Mouse (Mus musculus) CH12.LX (cell line): ENCODE measurements at regions not wholly inside any gene's neighbourhood (a gene's known extent, or its start where the extent isn't known, plus 50 kb on each side); places are given as distances from the start of the nearest gene placed in this dataset.

Experiments used
- DNase-seq: peaks from one replicate; pipeline ENCODE4 v3.0.0-alpha.2; 2013; ENCODE audit errors: extremely low read depth
- H3K27ac ChIP-seq: 2 replicates; pipeline ENCODE4 v1.5.1; 2012; ENCODE audit warnings: low read depth, mild to moderate bottlenecking, control low read depth, moderate library complexity; ENCODE audit not compliant: insufficient read depth
- H3K27me3 ChIP-seq: replicated peaks from 2 replicates; pipeline ENCODE3; 2012; ENCODE audit warnings: inconsistent platforms
- H3K36me3 ChIP-seq, 2 experiments: replicated peaks in 1 of 2; 2 replicates each; pipeline versions ENCODE3 to v1.6.1; 2012; ENCODE audit warnings: inconsistent platforms in 1 of 2, low read length in 1 of 2, mild to moderate bottlenecking in 1 of 2, mixed read lengths in 1 of 2, moderate library complexity in 1 of 2; ENCODE audit not compliant: control insufficient read depth in 1 of 2, insufficient read depth in 1 of 2
- H3K4me1 ChIP-seq, 2 experiments: 2 replicates each; pipeline ENCODE4 v1.6.1; 2012; ENCODE audit warnings: inconsistent platforms in 1 of 2, moderate library complexity in 1 of 2; ENCODE audit not compliant: insufficient read depth in 2 of 2, control insufficient read depth in 1 of 2
- H3K4me2 ChIP-seq: 2 replicates; pipeline ENCODE4 v1.6.1; 2012; ENCODE audit warnings: low read depth, mild to moderate bottlenecking, control low read depth; ENCODE audit not compliant: poor library complexity, insufficient read depth, severe bottlenecking
- H3K4me3 ChIP-seq, 3 experiments: fragments of 150-350 bp in 1 of 3; sonication (generic) in 1 of 3; replicated peaks in 1 of 3; 2 replicates each; pipeline versions ENCODE3 to v1.5.1; 2011 to 2012; ENCODE audit warnings: low read depth in 2 of 3, low read length in 2 of 3, mild to moderate bottlenecking in 2 of 3, moderate library complexity in 2 of 3, control low read depth in 1 of 3, improper control_type of control experiment in 1 of 3, inconsistent platforms in 1 of 3, mixed read lengths in 1 of 3; ENCODE audit not compliant: poor library complexity in 1 of 3
- H3K79me2 ChIP-seq: replicated peaks from 2 replicates; pipeline ENCODE4 v1.6.1; 2012; ENCODE audit warnings: mild to moderate bottlenecking, moderate library complexity; ENCODE audit not compliant: control insufficient read depth, poor library complexity, insufficient read depth, severe bottlenecking; ENCODE audit errors: extremely low read depth
- H3K9ac ChIP-seq: 2 replicates; pipeline ENCODE4 v1.6.1; 2012; ENCODE audit warnings: low read depth, mild to moderate bottlenecking, control low read depth, moderate library complexity; ENCODE audit not compliant: insufficient read depth
- H3K9me3 ChIP-seq: replicated peaks from 2 replicates; pipeline ENCODE3; 2012; ENCODE audit warnings: low read length, inconsistent platforms, mixed read lengths
- CHD1 ChIP-seq: IDR thresholded peaks from 2 replicates; pipeline ENCODE4 v1.6.1; 2012; ENCODE audit warnings: low read depth, low read length, improper control_type of control experiment, inconsistent platforms
- CHD2 ChIP-seq: IDR thresholded peaks from 2 replicates; pipeline ENCODE4 v1.6.1; 2011; ENCODE audit warnings: low read length, improper control_type of control experiment
- CTCF ChIP-seq, 2 experiments: IDR thresholded peaks in 1 of 2; conservative IDR thresholded peaks in 1 of 2; 2 replicates each; pipeline ENCODE4 v1.5.1; 2011 to 2012; ENCODE audit warnings: low read depth in 2 of 2, low read length in 2 of 2, improper control_type of control experiment in 1 of 2, inconsistent platforms in 1 of 2, mild to moderate bottlenecking in 1 of 2, moderate library complexity in 1 of 2
- E2F4 ChIP-seq: IDR thresholded peaks from 2 replicates; pipeline ENCODE4 v1.6.1; 2011; ENCODE audit warnings: low read depth, low read length, improper control_type of control experiment; ENCODE audit not compliant: insufficient replicate concordance
- EP300 ChIP-seq: IDR thresholded peaks from 2 replicates; pipeline ENCODE4 v1.6.1; 2011; ENCODE audit warnings: low read length, improper control_type of control experiment
- ETS1 ChIP-seq: conservative IDR thresholded peaks from 2 replicates; pipeline ENCODE4 v1.6.1; 2012; ENCODE audit warnings: low read depth, mild to moderate bottlenecking, inconsistent platforms, low read length, improper control_type of control experiment, moderate library complexity
- GABPA ChIP-seq: IDR thresholded peaks from 2 replicates; pipeline ENCODE4 v1.6.1; 2012; ENCODE audit warnings: low read depth, low read length, improper control_type of control experiment, inconsistent platforms; ENCODE audit not compliant: insufficient replicate concordance
- HCFC1 ChIP-seq: IDR thresholded peaks from 2 replicates; pipeline ENCODE4 v1.6.1; 2012; ENCODE audit warnings: low read depth, mild to moderate bottlenecking, inconsistent platforms, low read length, improper control_type of control experiment
- IRF4 ChIP-seq: IDR thresholded peaks from 2 replicates; pipeline ENCODE4 v1.6.1; 2014; ENCODE audit warnings: low read depth, mild to moderate bottlenecking, inconsistent platforms, low read length, improper control_type of control experiment
- JUN ChIP-seq: IDR thresholded peaks from 2 replicates; pipeline ENCODE4 v1.6.1; 2011; ENCODE audit warnings: low read depth, mild to moderate bottlenecking, low read length, improper control_type of control experiment, moderate library complexity; ENCODE audit not compliant: insufficient read depth
- KAT2A ChIP-seq: IDR thresholded peaks from 2 replicates; pipeline ENCODE4 v1.6.1; 2012; ENCODE audit warnings: low read length, improper control_type of control experiment, inconsistent platforms; ENCODE audit not compliant: insufficient replicate concordance
- MAX ChIP-seq: IDR thresholded peaks from 2 replicates; pipeline ENCODE4 v1.6.1; 2011; ENCODE audit warnings: low read length, improper control_type of control experiment
- MAZ ChIP-seq: IDR thresholded peaks from 2 replicates; pipeline ENCODE4 v1.6.1; 2012; ENCODE audit warnings: low read depth, mild to moderate bottlenecking, inconsistent platforms, low read length, improper control_type of control experiment, moderate library complexity
- MEF2A ChIP-seq: IDR thresholded peaks from 2 replicates; pipeline ENCODE4 v1.6.1; 2014; ENCODE audit warnings: low read depth, mild to moderate bottlenecking, inconsistent platforms, low read length, improper control_type of control experiment, borderline replicate concordance
- MYC ChIP-seq: IDR thresholded peaks from 2 replicates; pipeline ENCODE4 v1.6.1; 2011; ENCODE audit warnings: low read depth, mild to moderate bottlenecking, improper control_type of control experiment, low read length
- NELFE ChIP-seq: IDR thresholded peaks from 2 replicates; pipeline ENCODE4 v1.6.1; 2011; ENCODE audit warnings: low read depth, low read length, improper control_type of control experiment
- SMC3 ChIP-seq: IDR thresholded peaks from 2 replicates; pipeline ENCODE4 v1.6.1; 2011; ENCODE audit warnings: low read depth, low read length, improper control_type of control experiment
- TBP ChIP-seq: conservative IDR thresholded peaks from 2 replicates; pipeline ENCODE4 v1.6.1; 2011; ENCODE audit warnings: low read depth, low read length, improper control_type of control experiment
- dilution Hi-C: fragments of 300-500 bp; cut with MboI; formaldehyde crosslinking; loops from 2 replicates; pipeline ENCODE4 v1.14.3; 2020; ENCODE audit warnings: low sequenced_read_pairs; ENCODE audit not compliant: extremely low pct_unique_long_range_greater_than_20kb, extremely low pct_ligation_motif_present
- in situ Hi-C: fragments of 300-500 bp; cut with MboI; formaldehyde crosslinking; loops from 3 replicates; pipeline ENCODE4 v1.14.3; 2019; ENCODE audit warnings: low sequenced_read_pairs, low pct_ligation_motif_present, low pct_unique_long_range_greater_than_20kb, mixed read lengths

- H3K9ac ChIP-seq: no peak overlapping the region
- H3K4me1 ChIP-seq: no peaks in the 10 kb centered on the region
- in situ Hi-C loops: no loop called here
- DNase-seq: no peak
- no peaks in the 10 kb centered on the region for H3K27me3 ChIP-seq
- dilution Hi-C loops: no loop called here
- H3K9me3 ChIP-seq: peaks cover 3% of the 10 kb centered on the region
- H3K36me3 ChIP-seq: no peaks in the 10 kb centered on the region
- H3K4me2 ChIP-seq: no peak overlapping the region
- H3K79me2 ChIP-seq: no peaks in the 10 kb centered on the region
- no peak overlapping the region for H3K27ac ChIP-seq
- TF ChIP-seq MAZ (no peak), E2F4 (no peak), CHD2 (no peak), SMC3 (no peak), IRF4 (no peak), ETS1 (no peak), MAX (no peak), JUN (no peak)
- TF ChIP-seq, all 38 proteins: peak for 0
- no peak overlapping the region for H3K4me3 ChIP-seq
These were observed 65.8 kb downstream of the Barhl2 start for GRCm38 (mm10) chr5:106392213-106392612.

- Histone ChIP-seq H3K79me2 (no peaks in the 10 kb centered on the region), H3K27me3 (no peaks in the 10 kb centered on the region), H3K9ac (no peak overlapping the region), H3K4me2 (no peak overlapping the region), H3K4me1 (no peaks in the 10 kb centered on the region), H3K4me3 (no peak overlapping the region), H3K36me3 (no peaks in the 10 kb centered on the region), H3K27ac (no peak overlapping the region), H3K9me3 (peaks cover 3% of the 10 kb centered on the region)
- DNase-seq: no peak
- in situ Hi-C loops: no loop called here
- dilution Hi-C loops: no loop called here
- TF ChIP-seq MEF2A (no peak), HCFC1 (no peak), GABPA (no peak), EP300 (no peak), CHD1 (no peak), KAT2A (no peak), MYC (no peak), CTCF (conservative IDR thresholded peaks at IDR 0.05 in 1 of 2, IDR thresholded peaks at IDR 0.05 in 1 of 2; ENCODE audit: low read depth in 2 of 2, low read length in 2 of 2) (no peak), NELFE (no peak), TBP (no peak)
These were observed 71.3 kb downstream of the Barhl2 start for GRCm38 (mm10) chr5:106386621-106387020.
